Mouse (Mus musculus) erythroblast, embryonic 14.5 days (primary cell): ENCODE results near the gene Fam240b. TPM values are rescaled to one million over a fixed set of nuclear protein-coding genes. Genes with fewer than 3 reads are reported as not detected.

ENCODE experiments used
- H3K27me3 ChIP-seq: 2 replicates; pipeline ENCODE4 v1.6.1; 2012; ENCODE audit warnings: inconsistent platforms; ENCODE audit not compliant: control insufficient read depth
- H3K36me3 ChIP-seq: 2 replicates; pipeline ENCODE4 v1.6.1; 2012; ENCODE audit warnings: mild to moderate bottlenecking, inconsistent platforms; ENCODE audit not compliant: control insufficient read depth
- H3K4me1 ChIP-seq: 2 replicates; pipeline ENCODE4 v1.6.1; 2012; ENCODE audit warnings: inconsistent platforms; ENCODE audit not compliant: control insufficient read depth
- H3K4me3 ChIP-seq: replicated peaks from 2 replicates; pipeline ENCODE3; 2012; ENCODE audit warnings: moderate library complexity, mild to moderate bottlenecking, inconsistent platforms
- H3K9me3 ChIP-seq: 2 replicates; pipeline ENCODE4 v1.6.1; 2012; ENCODE audit warnings: low read length, inconsistent platforms, mixed read lengths; ENCODE audit not compliant: control insufficient read depth
- GATA1 ChIP-seq: IDR thresholded peaks from 2 replicates; pipeline ENCODE4 v1.6.1; 2012; ENCODE audit warnings: low read length, inconsistent platforms, mixed read lengths
- TAL1 ChIP-seq: IDR thresholded peaks from 3 replicates; pipeline ENCODE4 v1.6.1; 2012; ENCODE audit warnings: low read length, inconsistent platforms, mixed read lengths
- polyA plus RNA-seq: library from polyadenylated mRNA; stranded (reverse); fragments of >175 nt; gene quantifications from 2 replicates; pipeline ENCODE4 v1.2.3, GENCODE M21; 2012

The Fam240b gene
- polyA plus RNA-seq, 1 experiment = not detected

DNA sequence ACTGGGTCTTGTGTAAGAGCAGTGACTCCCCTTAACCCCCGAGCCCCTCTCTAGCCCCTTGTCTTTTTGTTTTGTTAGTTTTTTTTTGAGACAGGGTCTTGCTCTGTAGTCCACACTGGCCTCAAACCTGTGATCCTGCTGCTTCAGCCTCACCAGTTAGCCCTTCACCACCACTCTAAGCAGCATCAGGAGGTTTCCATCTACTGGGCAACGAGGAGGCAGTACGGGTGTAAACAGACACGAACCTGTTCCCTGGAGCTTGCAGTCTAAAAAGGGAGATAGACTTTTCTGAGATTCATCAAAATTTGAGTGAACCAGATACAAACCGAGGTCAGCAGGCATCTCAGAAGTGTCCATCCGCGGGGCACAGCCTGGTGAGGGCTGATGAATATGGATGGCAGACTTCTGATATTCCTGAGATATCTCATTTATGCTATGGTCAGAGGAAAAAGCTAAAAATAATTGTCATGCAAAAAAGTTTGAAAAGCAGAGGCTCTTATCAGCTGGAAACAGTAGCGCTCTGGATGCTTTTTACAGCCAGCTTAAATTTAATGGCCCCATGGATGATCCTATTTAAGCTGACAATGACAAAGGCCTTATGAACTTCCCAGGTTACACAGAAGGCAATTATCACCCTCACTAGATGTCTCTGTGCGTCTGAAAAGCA lies 52.2 kb downstream of the Fam240b start:
- TF ChIP-seq TAL1 (no peak), GATA1 (no peak)
- H3K4me3 ChIP-seq = no peak overlapping the region
- H3K27me3 ChIP-seq = no peaks in the 10 kb centered on the region
- H3K9me3 ChIP-seq = no peaks in the 10 kb centered on the region
- H3K36me3 ChIP-seq = no peaks in the 10 kb centered on the region
- peaks cover 10% of the 10 kb centered on the region; the same call in 1 of the 2 replicates for H3K4me1 ChIP-seq

DNA sequence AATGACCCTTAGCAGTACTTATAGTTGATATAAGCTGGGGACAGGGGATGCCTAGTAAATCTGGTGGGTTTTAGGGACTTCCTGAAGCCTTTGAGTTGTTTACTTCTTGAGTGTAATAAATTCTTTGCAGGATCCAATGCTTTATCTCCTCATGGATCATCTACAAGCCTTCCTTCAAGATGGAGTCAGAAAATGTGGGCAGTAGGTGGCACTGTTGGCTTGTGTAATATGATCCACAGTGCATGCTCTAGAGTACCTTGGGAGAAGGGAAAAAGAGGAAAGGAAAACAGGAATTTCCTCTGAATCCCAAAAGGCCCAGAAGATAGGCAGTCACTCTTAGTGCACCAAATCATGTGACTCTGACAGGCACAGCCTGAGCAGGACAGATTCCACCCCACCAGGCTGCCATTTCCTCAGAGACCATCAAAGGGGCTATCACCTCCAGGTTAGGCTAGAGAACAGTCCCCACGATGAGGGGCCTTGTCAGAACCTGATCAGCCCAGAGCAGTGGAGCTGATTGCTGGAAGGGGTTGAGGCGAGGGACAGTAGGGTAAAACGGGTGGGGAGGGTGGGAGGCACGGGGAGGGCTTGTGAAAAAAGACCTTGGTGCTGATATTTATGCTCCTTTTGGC lies 54.2 kb downstream of the Fam240b start:
- H3K4me1 ChIP-seq = peaks cover 5% of the 10 kb centered on the region; the same call in 1 of the 2 replicates
- TF ChIP-seq GATA1 (no peak), TAL1 (no peak)
- H3K4me3 ChIP-seq = no peak overlapping the region
- no peaks in the 10 kb centered on the region for H3K27me3 ChIP-seq
- H3K9me3 ChIP-seq = no peaks in the 10 kb centered on the region
- no peaks in the 10 kb centered on the region; the same call in none of the 2 replicates for H3K36me3 ChIP-seq

DNA sequence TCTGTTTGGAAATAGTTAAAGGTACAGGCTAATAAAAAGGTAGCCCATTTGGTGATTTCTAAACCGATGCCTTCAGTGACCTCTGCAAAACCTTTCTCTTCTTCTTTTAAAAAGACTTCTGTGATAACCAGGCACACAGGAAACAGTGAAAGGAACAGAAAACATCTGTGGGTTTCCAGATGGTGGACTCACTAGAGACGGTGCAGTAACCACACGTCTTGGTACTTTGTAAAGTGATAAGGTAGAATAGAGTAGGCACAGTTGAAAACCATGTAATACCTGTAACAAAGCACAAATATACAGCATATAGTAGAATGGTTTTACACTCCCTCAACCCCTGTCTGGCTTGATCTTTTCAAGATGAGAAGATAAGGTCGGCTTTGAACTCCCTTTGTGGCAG lies 57.0 kb downstream of the Fam240b start:
- Histone ChIP-seq H3K9me3 (no peaks in the 10 kb centered on the region), H3K4me3 (no peak overlapping the region), H3K4me1 (peaks cover 13% of the 10 kb centered on the region), H3K27me3 (no peaks in the 10 kb centered on the region), H3K36me3 (no peaks in the 10 kb centered on the region; the same call in none of the 2 replicates)
- TF ChIP-seq GATA1 (no peak), TAL1 (no peak)

DNA sequence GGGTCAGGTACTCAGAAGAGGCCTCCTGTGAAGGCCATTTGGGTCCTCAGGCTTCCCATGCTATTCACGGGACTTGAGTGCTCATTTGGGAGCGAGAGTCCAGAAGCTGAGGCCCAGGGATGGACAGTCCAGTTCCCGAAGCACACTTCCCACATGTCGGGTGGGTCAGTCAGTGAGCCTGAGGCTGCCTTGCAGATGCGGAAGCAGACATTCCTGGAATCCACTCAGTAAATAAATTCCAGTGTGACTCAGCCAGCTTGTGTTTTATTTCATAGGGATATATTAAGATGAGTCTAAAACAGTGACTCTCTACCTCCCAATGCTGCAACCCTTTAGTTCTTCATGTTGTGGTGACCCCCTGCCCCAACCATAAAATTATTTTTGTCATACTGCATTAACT lies 58.1 kb downstream of the Fam240b start:
- Histone ChIP-seq H3K27me3 (no peaks in the 10 kb centered on the region), H3K4me1 (peaks cover 8% of the 10 kb centered on the region), H3K4me3 (no peak overlapping the region), H3K9me3 (no peaks in the 10 kb centered on the region), H3K36me3 (no peaks in the 10 kb centered on the region; the same call in none of the 2 replicates)
- TF ChIP-seq GATA1 (no peak), TAL1 (no peak)

DNA sequence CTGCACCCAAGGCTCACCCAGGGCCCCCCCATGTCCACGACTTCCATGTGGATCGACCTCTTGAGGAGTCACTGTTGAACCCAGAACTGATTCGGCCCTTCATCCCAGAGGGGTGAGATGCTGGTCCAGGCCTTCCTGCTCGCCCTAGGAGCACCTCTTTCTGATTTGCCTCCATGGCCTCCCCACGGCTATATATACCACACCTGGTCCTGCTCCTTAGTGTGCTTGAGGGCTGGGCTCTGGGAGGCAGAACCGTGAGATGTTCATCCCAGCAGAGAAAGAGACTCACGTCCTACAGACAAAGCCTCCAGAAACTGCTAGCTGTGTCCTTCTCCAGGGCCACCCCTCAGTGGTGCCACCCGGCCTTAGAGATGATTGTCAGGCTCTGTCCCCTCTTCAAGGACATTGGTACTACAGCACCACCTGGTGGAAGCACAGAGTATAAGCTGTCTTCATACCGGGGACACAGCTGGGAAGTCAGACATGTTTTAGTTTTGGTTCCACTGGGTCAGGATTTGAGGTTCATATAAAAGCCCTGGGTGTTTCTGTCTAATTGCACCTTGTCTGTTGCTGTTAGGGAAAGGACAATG lies 58.6 kb downstream of the Fam240b start:
- Histone ChIP-seq H3K9me3 (no peaks in the 10 kb centered on the region), H3K27me3 (no peaks in the 10 kb centered on the region), H3K36me3 (no peaks in the 10 kb centered on the region; the same call in none of the 2 replicates), H3K4me1 (peaks cover 8% of the 10 kb centered on the region), H3K4me3 (no peak overlapping the region)
- TF ChIP-seq GATA1 = no peak
- TF ChIP-seq TAL1 = no peak

DNA sequence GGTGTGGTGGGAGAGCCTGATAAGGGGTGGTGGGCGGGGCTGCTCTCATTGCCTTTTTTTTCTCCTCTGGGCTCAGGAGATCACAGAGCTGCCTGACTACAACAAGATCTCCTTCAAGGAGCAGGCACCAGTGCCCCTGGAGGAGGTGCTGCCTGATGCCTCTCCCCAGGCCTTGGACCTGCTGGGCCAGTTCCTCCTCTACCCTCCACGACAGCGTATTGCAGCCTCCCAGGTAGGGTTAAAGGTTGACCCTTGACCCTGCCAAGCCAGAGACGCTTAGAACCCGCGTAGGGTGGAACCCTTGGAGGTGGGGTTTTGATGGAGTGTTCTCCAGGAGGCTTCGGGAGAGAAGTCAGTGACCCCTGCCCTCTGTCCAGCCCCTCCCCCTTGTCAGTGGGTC lies 59.8 kb downstream of the Fam240b start:
- H3K9me3 ChIP-seq = no peaks in the 10 kb centered on the region
- no peaks in the 10 kb centered on the region for H3K27me3 ChIP-seq
- H3K36me3 ChIP-seq = no peaks in the 10 kb centered on the region; the same call in none of the 2 replicates
- H3K4me1 ChIP-seq = peaks cover 17% of the 10 kb centered on the region
- TF ChIP-seq TAL1 (no peak), GATA1 (no peak)
- H3K4me3 ChIP-seq = no peak overlapping the region

DNA sequence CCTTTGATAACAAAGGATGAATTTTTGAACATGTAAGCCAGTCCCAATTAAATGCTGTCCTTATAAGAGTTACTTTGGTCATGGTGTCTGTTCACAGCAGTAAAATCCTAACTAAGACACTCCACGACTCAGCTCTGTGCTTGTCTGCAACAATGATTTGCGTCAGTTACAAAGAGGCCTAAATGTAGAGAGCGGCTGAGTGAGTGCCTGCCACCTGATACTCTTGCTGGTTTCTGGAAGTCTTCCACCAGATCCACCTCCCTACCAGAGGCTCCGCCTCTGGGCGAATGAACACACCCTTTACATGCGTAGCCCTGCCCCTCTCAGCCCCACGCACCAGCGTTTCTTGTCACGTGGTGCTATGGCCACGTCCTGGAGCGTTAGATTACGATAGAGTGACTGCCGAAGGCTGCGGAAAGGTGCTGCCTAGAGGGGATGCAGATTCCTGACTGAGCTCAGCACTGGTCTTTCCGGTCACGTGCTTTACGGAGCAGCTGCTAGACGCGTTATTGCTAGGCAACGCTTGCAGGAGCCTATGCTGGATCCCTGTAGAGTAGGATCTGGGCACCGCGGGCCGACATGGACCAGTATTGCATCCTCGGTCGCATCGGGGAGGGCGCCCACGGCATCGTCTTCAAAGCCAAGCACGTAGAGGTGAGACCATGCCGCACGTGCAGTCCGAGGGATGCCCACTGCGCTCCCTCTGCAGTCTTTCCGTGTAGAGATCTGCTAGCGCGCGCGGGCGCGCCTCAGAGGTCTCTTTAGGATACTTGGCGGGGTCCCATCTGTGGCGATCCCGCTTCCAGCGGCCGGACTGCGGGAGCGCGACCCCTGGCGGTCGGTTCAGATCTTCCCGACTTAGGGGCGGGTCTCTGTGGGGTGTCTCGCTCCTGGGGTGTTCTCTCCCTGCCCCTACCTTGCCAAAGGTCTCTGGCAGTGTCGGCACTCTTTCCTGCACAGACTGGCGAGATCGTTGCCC lies 65.3 kb downstream of the Fam240b start, which contains the start of gene Cdk20:
Gene Cdk20, plus strand, starts transcription at position 298 of the 979 bp plus-strand sequence.
- H3K4me3 ChIP-seq = peak within 1 kb of the TSS; percentile 77
- H3K9me3 ChIP-seq = no peaks in the 10 kb centered on the region
- no peaks in the 10 kb centered on the region for H3K27me3 ChIP-seq
- H3K4me1 ChIP-seq = peaks cover 27% of the 10 kb centered on the region
- no peaks in the 10 kb centered on the region for H3K36me3 ChIP-seq
- TF ChIP-seq GATA1 (no peak), TAL1 (0 out of 3 replicates have a peak, but pooled peaks have one; percentile 27)

Other genes with a start within 250 kb of the Fam240b start
- 0.01 TPM in 1 of 2 replicates, not detected in the other for gene Cdc14b, start 222.5 kb downstream of the Fam240b start, polyA plus RNA-seq
- gene Aaed1, start 185.1 kb downstream of the Fam240b start, polyA plus RNA-seq = 0.14 and 0.38 TPM in 2 replicates
- gene Ctsl, start 126.9 kb downstream of the Fam240b start, polyA plus RNA-seq = 0.29 TPM in 1 of 2 replicates, not detected in the other
- gene Cdk20, start 65.5 kb downstream of the Fam240b start, polyA plus RNA-seq = 0.86 and 1.3 TPM in 2 replicates